Mouse (Mus musculus) heart, embryonic 11.5 days (tissue): ENCODE data around the gene Vwa5b1. TPM values are rescaled to one million over a fixed set of nuclear protein-coding genes. Genes with fewer than 3 reads are reported as not detected.

Experiments used
- ATAC-seq: fragments of 200-750 bp; cut with Nextera tagmentation; replicated peaks from 2 replicates; pipeline ENCODE4 v1.8.0; 2017; ENCODE audit warnings: moderate library complexity; ENCODE audit not compliant: insufficient number of reproducible peaks, low FRiP score, low TSS enrichment
- H3K27ac ChIP-seq: fragments of 300-500 bp; sonication (generic); 2 replicates; pipeline ENCODE4 v1.5.1; 2014; ENCODE audit warnings: mild to moderate bottlenecking, low read depth, low read length
- H3K27me3 ChIP-seq: fragments of 300-500 bp; sonication (generic); 2 replicates; pipeline ENCODE4 v1.6.1; 2014; ENCODE audit warnings: mild to moderate bottlenecking, low read length, mixed read lengths; ENCODE audit not compliant: control insufficient read depth, insufficient read depth
- H3K36me3 ChIP-seq: fragments of 300-500 bp; sonication (generic); 2 replicates; pipeline ENCODE4 v1.6.1; 2014; ENCODE audit warnings: mild to moderate bottlenecking, low read length, moderate library complexity, mixed read lengths; ENCODE audit not compliant: control insufficient read depth, insufficient read depth
- H3K4me1 ChIP-seq: fragments of 300-500 bp; sonication (generic); 2 replicates; pipeline ENCODE4 v1.6.1; 2014; ENCODE audit warnings: low read length; ENCODE audit not compliant: control insufficient read depth, insufficient read depth
- H3K4me2 ChIP-seq: fragments of 300-500 bp; sonication (generic); 2 replicates; pipeline ENCODE4 v1.6.1; 2014; ENCODE audit warnings: mild to moderate bottlenecking, moderate library complexity
- H3K4me3 ChIP-seq: fragments of 300-500 bp; sonication (generic); 2 replicates; pipeline ENCODE4 v1.5.1; 2014; ENCODE audit warnings: low read depth, low read length
- H3K9ac ChIP-seq: fragments of 300-500 bp; sonication (generic); 2 replicates; pipeline ENCODE4 v1.6.1; 2014; ENCODE audit warnings: mild to moderate bottlenecking, low read depth, low read length, moderate library complexity
- H3K9me3 ChIP-seq: fragments of 300-500 bp; sonication (generic); replicated peaks from 2 replicates; pipeline ENCODE4 v1.6.1; 2016; ENCODE audit warnings: low read length; ENCODE audit not compliant: control insufficient read depth
- WGBS: fragments of 180-500 bp; shearing (Covaris S2); extraction: QIAGEN DNeasy Blood & Tissue Kit; methylation state at CpG from one replicate; pipeline ENCODE4 v1.1.7; 2014; ENCODE audit not compliant: insufficient replicate concordance; 5-methylcytosine and 5-hydroxymethylcytosine counted together
- polyA plus RNA-seq: library from polyadenylated mRNA; unstranded; fragments of >200 nt; fragmentation: Nextera tagmentation; extraction: Ambion mirVana; gene quantifications from 2 replicates; pipeline ENCODE4 v1.2.1, GENCODE M21; 2014

Vwa5b1 gene
- polyA plus RNA-seq, 1 experiment from 2014 or later = not detected

DNA sequence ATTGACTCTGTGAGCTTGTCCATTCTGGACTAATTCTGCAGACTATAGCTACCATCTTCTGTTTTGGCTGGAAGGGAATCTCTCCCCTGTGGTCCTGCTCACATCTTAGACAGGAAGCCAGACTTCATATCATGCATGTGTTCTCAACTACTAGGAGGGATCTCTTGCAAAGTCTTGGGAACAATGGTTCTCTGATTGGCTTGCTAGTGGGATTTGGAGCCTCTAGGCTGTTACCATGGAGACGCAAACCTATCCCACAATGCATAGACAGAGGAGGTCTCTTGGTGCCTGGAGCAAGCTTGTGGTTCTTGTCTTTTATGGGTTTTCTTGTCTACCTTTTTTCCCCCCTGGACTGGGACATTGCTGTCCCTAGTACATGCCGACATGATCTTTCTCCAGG lies 67.4 kb downstream of the Vwa5b1 start:
- no peak for ATAC-seq
- Histone ChIP-seq H3K4me1 (0 out of 2 replicates have a peak, but pooled peaks cover 5% of the 10 kb centered on the region), H3K27ac (no peak overlapping the region), H3K27me3 (peaks cover 6% of the 10 kb centered on the region), H3K9me3 (no peaks in the 10 kb centered on the region), H3K4me2 (no peak overlapping the region), H3K9ac (no peak overlapping the region), H3K36me3 (no peaks in the 10 kb centered on the region), H3K4me3 (no peak overlapping the region)
- whole genome bisulfite sequencing = 85% methylated on average over 2 of the region's 2 CpGs

- Histone ChIP-seq H3K9me3 (no peaks in the 10 kb centered on the region), H3K4me2 (no peak overlapping the region), H3K9ac (no peak overlapping the region), H3K27me3 (peaks cover 16% of the 10 kb centered on the region), H3K36me3 (no peaks in the 10 kb centered on the region), H3K27ac (no peak overlapping the region), H3K4me3 (no peak overlapping the region), H3K4me1 (no peaks in the 10 kb centered on the region)
- 23% methylated on average over 8 of the region's 8 CpGs for WGBS
- 0 out of 2 replicates have a peak, but pooled peaks have one; percentile 35 for ATAC-seq
Observed at GRCm38 (mm10) chr4:138561986-138562385, 73.7 kb downstream of the Vwa5b1 start.

GRCm38 (mm10) chr4:138555531-138555930 lies 80.2 kb downstream of the Vwa5b1 start:
- H3K9me3 ChIP-seq = no peaks in the 10 kb centered on the region
- H3K4me2 ChIP-seq = peak overlapping the region; percentile 41
- peaks cover 61% of the 10 kb centered on the region for H3K27me3 ChIP-seq
- H3K27ac ChIP-seq = no peak overlapping the region
- 3% methylated on average over 18 of the region's 19 CpGs for WGBS
- ATAC-seq = no peak
- no peak overlapping the region; the same call in 1 of the 2 replicates for H3K4me3 ChIP-seq
- H3K4me1 ChIP-seq = no peaks in the 10 kb centered on the region
- H3K36me3 ChIP-seq = no peaks in the 10 kb centered on the region
- no peak overlapping the region for H3K9ac ChIP-seq

DNA sequence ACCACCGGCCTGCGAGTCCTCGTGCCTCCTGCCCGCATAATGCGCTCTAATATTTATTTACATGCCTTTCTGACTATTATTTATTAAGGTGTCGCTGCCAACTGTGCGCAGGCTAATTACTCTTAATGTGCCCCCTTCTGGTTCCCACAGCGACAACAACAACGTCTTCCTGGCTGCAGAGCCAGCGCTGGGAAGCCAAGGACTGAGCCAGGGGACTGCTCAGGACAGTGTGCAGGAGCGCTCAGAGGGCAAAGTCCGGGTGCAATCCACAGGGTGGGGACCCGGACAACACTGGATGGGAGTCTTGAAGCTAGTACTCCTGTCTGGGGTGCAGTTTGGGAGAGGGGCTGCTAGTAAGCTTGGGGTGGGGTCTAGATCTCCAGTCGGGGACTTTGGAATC lies 80.8 kb downstream of the Vwa5b1 start:
- Histone ChIP-seq H3K27me3 (peaks cover 58% of the 10 kb centered on the region), H3K4me1 (no peaks in the 10 kb centered on the region), H3K9me3 (no peaks in the 10 kb centered on the region), H3K9ac (no peak overlapping the region), H3K36me3 (no peaks in the 10 kb centered on the region), H3K4me2 (no peak overlapping the region; the same call in 1 of the 2 replicates), H3K4me3 (no peak overlapping the region), H3K27ac (no peak overlapping the region)
- WGBS = 6% methylated on average over 14 of the region's 14 CpGs
- ATAC-seq = no peak

- H3K4me2 ChIP-seq = no peak overlapping the region
- no peak overlapping the region for H3K4me3 ChIP-seq
- H3K27ac ChIP-seq = no peak overlapping the region
- H3K4me1 ChIP-seq = no peaks in the 10 kb centered on the region
- H3K9ac ChIP-seq = no peak overlapping the region
- 0% methylated on average over 3 of the region's 3 CpGs for WGBS
- no peak for ATAC-seq
- peaks cover 58% of the 10 kb centered on the region for H3K27me3 ChIP-seq
- H3K9me3 ChIP-seq = no peaks in the 10 kb centered on the region
- no peaks in the 10 kb centered on the region for H3K36me3 ChIP-seq
Observed at GRCm38 (mm10) chr4:138554302-138554701, 81.4 kb downstream of the Vwa5b1 start.

DNA sequence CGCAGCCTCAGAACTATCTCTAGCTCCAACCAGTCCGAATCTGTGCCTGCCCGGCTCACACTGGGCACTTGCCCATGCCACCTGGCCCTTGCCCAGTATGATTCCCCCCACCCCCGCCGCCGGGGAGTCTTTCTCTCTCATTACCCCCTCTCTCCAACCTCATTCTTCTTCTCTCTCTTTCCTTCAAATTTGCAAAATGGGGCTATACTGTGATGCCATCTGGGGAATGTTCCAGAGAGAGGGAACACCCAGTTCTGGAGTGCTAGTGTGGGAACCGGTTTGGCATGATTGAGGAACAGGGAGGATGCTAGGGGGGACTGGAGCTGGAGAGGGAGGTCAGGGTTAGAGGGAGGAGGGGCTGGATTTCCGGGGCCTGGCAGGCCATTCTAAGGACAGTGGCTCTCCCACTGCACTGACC lies 82.2 kb downstream of the Vwa5b1 start:
- no peak overlapping the region for H3K4me3 ChIP-seq
- no peaks in the 10 kb centered on the region for H3K4me1 ChIP-seq
- H3K27ac ChIP-seq = no peak overlapping the region
- 56% methylated on average over 8 of the region's 8 CpGs for WGBS
- no peak overlapping the region for H3K4me2 ChIP-seq
- no peak for ATAC-seq
- H3K9ac ChIP-seq = no peak overlapping the region
- no peaks in the 10 kb centered on the region for H3K36me3 ChIP-seq
- peaks cover 64% of the 10 kb centered on the region for H3K27me3 ChIP-seq
- H3K9me3 ChIP-seq = no peaks in the 10 kb centered on the region

DNA sequence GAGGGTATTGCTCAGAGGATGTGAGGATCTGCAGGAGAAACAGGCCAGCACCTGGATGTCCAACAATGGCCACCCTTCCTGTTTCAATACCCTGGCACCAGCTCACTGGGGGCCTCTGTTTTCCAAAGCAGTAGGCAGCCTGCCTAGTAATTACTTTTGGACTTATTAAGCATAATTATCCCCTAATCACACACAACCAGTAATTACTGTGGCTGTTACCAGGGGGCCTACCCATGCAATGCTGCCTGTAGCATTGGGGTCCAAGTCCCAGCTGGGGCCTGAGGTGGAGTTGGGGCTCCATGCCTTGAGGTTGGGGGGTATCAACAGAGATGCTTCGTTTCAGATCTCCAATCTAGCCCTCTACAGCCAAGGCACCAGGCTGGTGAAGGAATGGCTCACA lies 82.6 kb downstream of the Vwa5b1 start:
- Histone ChIP-seq H3K4me3 (no peak overlapping the region), H3K27me3 (peaks cover 65% of the 10 kb centered on the region), H3K4me1 (no peaks in the 10 kb centered on the region), H3K9ac (no peak overlapping the region), H3K9me3 (no peaks in the 10 kb centered on the region), H3K27ac (no peak overlapping the region), H3K36me3 (no peaks in the 10 kb centered on the region), H3K4me2 (no peak overlapping the region)
- ATAC-seq = no peak
- WGBS = 26% methylated on average over 1 of the region's 1 CpGs

- 80% methylated on average over 5 of the region's 5 CpGs for WGBS
- Histone ChIP-seq H3K9me3 (no peaks in the 10 kb centered on the region), H3K36me3 (no peaks in the 10 kb centered on the region), H3K27me3 (peaks cover 69% of the 10 kb centered on the region), H3K4me2 (no peak overlapping the region), H3K9ac (no peak overlapping the region), H3K27ac (no peak overlapping the region), H3K4me3 (no peak overlapping the region), H3K4me1 (no peaks in the 10 kb centered on the region)
- no peak for ATAC-seq
Observed at GRCm38 (mm10) chr4:138551601-138552000, 84.1 kb downstream of the Vwa5b1 start.

DNA sequence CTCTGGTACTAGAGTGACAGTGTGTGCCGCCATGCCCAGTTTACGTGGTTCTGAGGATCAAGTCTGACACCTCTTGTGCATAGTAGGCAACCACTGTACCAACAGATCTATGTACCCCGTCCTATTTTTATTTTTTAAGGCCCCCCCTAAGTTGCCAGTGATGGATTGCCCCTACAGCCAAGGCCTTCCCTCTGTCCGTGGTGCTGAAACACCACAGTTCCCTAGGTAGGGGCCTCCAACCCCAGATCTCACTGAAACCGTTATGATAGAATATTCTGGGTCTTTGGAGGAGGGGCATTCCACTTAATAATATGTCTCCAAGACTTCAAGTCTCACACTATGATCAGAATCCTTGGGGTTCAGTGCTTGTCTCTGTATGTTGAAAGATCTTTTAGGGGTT lies 85.1 kb downstream of the Vwa5b1 start:
- ATAC-seq = no peak
- Histone ChIP-seq H3K4me3 (no peak overlapping the region), H3K4me2 (no peak overlapping the region), H3K9ac (no peak overlapping the region), H3K36me3 (no peaks in the 10 kb centered on the region), H3K4me1 (no peaks in the 10 kb centered on the region), H3K27ac (no peak overlapping the region), H3K27me3 (peaks cover 63% of the 10 kb centered on the region), H3K9me3 (no peaks in the 10 kb centered on the region)
- 55% methylated on average over 5 of the region's 5 CpGs for WGBS
